Mouse (Mus musculus) heart, embryonic 15.5 days (tissue): ENCODE measurements around the gene Irf1. TPM values are rescaled to one million over a fixed set of nuclear protein-coding genes. Genes with fewer than 3 reads are reported as not detected.
A peak's percentile ranks its signal among the peaks of the same experiment; 100 is the strongest.

Experiments
- ATAC-seq: fragments of 200-750 bp; cut with Nextera tagmentation; replicated peaks from 2 replicates; pipeline ENCODE4 v1.8.0; 2017; ENCODE audit warnings: low read depth, moderate TSS enrichment; ENCODE audit not compliant: insufficient number of reproducible peaks, insufficient read depth, low FRiP score
- H3K27ac ChIP-seq: fragments of 300-500 bp; sonication (generic); 2 replicates; pipeline ENCODE4 v1.5.1; 2015; ENCODE audit warnings: mild to moderate bottlenecking, inconsistent platforms
- H3K27me3 ChIP-seq: fragments of 300-500 bp; sonication (generic); 2 replicates; pipeline ENCODE4 v1.6.1; 2015; ENCODE audit warnings: inconsistent platforms
- H3K36me3 ChIP-seq: fragments of 300-500 bp; sonication (generic); 2 replicates; pipeline ENCODE4 v1.6.1; 2015; ENCODE audit warnings: mild to moderate bottlenecking, inconsistent platforms
- H3K4me1 ChIP-seq: fragments of 300-500 bp; sonication (generic); replicated peaks from 2 replicates; pipeline ENCODE4 v1.6.1; 2015; ENCODE audit warnings: inconsistent platforms
- H3K4me2 ChIP-seq: fragments of 300-500 bp; sonication (generic); 2 replicates; pipeline ENCODE4 v1.6.1; 2015; ENCODE audit warnings: inconsistent platforms, mild to moderate bottlenecking, moderate library complexity
- H3K4me3 ChIP-seq: fragments of 300-500 bp; sonication (generic); 2 replicates; pipeline ENCODE4 v1.5.1; 2015; ENCODE audit warnings: mild to moderate bottlenecking, inconsistent platforms
- H3K9ac ChIP-seq: fragments of 300-500 bp; sonication (generic); 2 replicates; pipeline ENCODE4 v1.6.1; 2015; ENCODE audit warnings: mild to moderate bottlenecking, inconsistent platforms
- H3K9me3 ChIP-seq: fragments of 300-500 bp; sonication (generic); replicated peaks from 2 replicates; pipeline ENCODE4 v1.6.1; 2016; ENCODE audit warnings: inconsistent platforms
- WGBS: fragments of 180-500 bp; shearing (Covaris S2); methylation state at CpG from one replicate; pipeline ENCODE4 v1.1.7; 2015; ENCODE audit warnings: mixed read lengths; 5-methylcytosine and 5-hydroxymethylcytosine counted together
- polyA plus RNA-seq: library from polyadenylated mRNA; unstranded; fragments of >200 nt; fragmentation: Nextera tagmentation; extraction: Ambion mirVana; gene quantifications from 2 replicates; pipeline ENCODE4 v1.2.1, GENCODE M21; 2015

Irf1 gene
- polyA plus RNA-seq, 1 experiment from 2014 or later = 10.2 TPM

GRCm38 (mm10) chr11:53786058-53787031 lies 16.5 kb downstream of the Irf1 start:
- no peak for ATAC-seq

GRCm38 (mm10) chr11:53788196-53788595 lies 18.4 kb downstream of the Irf1 start:
- Histone ChIP-seq H3K27ac (no peak overlapping the region), H3K36me3 (no peaks in the 10 kb centered on the region), H3K4me3 (no peak overlapping the region), H3K4me1 (no peaks in the 10 kb centered on the region), H3K9ac (no peak overlapping the region), H3K4me2 (no peak overlapping the region), H3K27me3 (no peaks in the 10 kb centered on the region), H3K9me3 (no peaks in the 10 kb centered on the region)
- no peak for ATAC-seq
- 71% methylated on average over 8 of the region's 8 CpGs for WGBS

More at GRCm38 (mm10) chr11:53786058-53787031, 16.5 kb downstream of the Irf1 start:
- 78% methylated on average over 13 of the region's 13 CpGs for WGBS
- 0 out of 2 replicates have a peak overlapping the region, but pooled peaks have one; percentile 20 for H3K27ac ChIP-seq
- H3K36me3 ChIP-seq = no peaks in the 10 kb centered on the region
- H3K4me1 ChIP-seq = no peaks in the 10 kb centered on the region
- no peaks in the 10 kb centered on the region for H3K27me3 ChIP-seq
- no peak overlapping the region for H3K4me2 ChIP-seq
- H3K9ac ChIP-seq = no peak overlapping the region
- no peak overlapping the region for H3K4me3 ChIP-seq
- no peaks in the 10 kb centered on the region for H3K9me3 ChIP-seq

- no peak for ATAC-seq
- no peak overlapping the region for H3K9ac ChIP-seq
- no peak overlapping the region for H3K4me2 ChIP-seq
- H3K27ac ChIP-seq = no peak overlapping the region
- H3K9me3 ChIP-seq = no peaks in the 10 kb centered on the region
- H3K27me3 ChIP-seq = no peaks in the 10 kb centered on the region
- H3K4me3 ChIP-seq = no peak overlapping the region
- peaks cover 7% of the 10 kb centered on the region for H3K4me1 ChIP-seq
- H3K36me3 ChIP-seq = no peaks in the 10 kb centered on the region
- WGBS = 60% methylated on average over 3 of the region's 3 CpGs
These were observed 19.5 kb downstream of the Irf1 start for GRCm38 (mm10) chr11:53789277-53789676.

- Histone ChIP-seq H3K36me3 (no peaks in the 10 kb centered on the region), H3K4me2 (no peak overlapping the region), H3K27me3 (no peaks in the 10 kb centered on the region), H3K4me1 (peaks cover 38% of the 10 kb centered on the region), H3K9me3 (no peaks in the 10 kb centered on the region), H3K27ac (no peak overlapping the region), H3K4me3 (no peak overlapping the region), H3K9ac (no peak overlapping the region)
- 68% methylated on average over 3 of the region's 3 CpGs for WGBS
- no peak for ATAC-seq
These were observed 23.2 kb downstream of the Irf1 start for GRCm38 (mm10) chr11:53792986-53793385.

GRCm38 (mm10) chr11:53794015-53794414 lies 24.2 kb downstream of the Irf1 start:
- Histone ChIP-seq H3K9ac (no peak overlapping the region), H3K4me3 (no peak overlapping the region), H3K27me3 (no peaks in the 10 kb centered on the region), H3K27ac (peak overlapping the region; percentile 72; the same call in 1 of the 2 replicates), H3K36me3 (no peaks in the 10 kb centered on the region), H3K4me1 (peaks cover 38% of the 10 kb centered on the region), H3K4me2 (no peak overlapping the region), H3K9me3 (no peaks in the 10 kb centered on the region)
- WGBS = 47% methylated on average over 3 of the region's 3 CpGs
- no peak for ATAC-seq

- peak; percentile 50 for ATAC-seq
- Histone ChIP-seq H3K9ac (no peak overlapping the region), H3K4me2 (peak overlapping the region; percentile 40), H3K36me3 (no peaks in the 10 kb centered on the region), H3K27me3 (no peaks in the 10 kb centered on the region), H3K9me3 (no peaks in the 10 kb centered on the region), H3K4me3 (no peak overlapping the region), H3K27ac (peak overlapping the region; percentile 72), H3K4me1 (peaks cover 38% of the 10 kb centered on the region)
- WGBS = 41% methylated on average over 25 of the region's 25 CpGs
These were observed 25.1 kb downstream of the Irf1 start for GRCm38 (mm10) chr11:53794671-53795557.

GRCm38 (mm10) chr11:53795813-53796212 lies 26.0 kb downstream of the Irf1 start:
- Histone ChIP-seq H3K27me3 (no peaks in the 10 kb centered on the region), H3K4me3 (no peak overlapping the region), H3K9me3 (no peaks in the 10 kb centered on the region), H3K4me1 (peaks cover 38% of the 10 kb centered on the region), H3K9ac (no peak overlapping the region), H3K4me2 (no peak overlapping the region), H3K36me3 (no peaks in the 10 kb centered on the region), H3K27ac (peak overlapping the region; percentile 72)
- peak; percentile 51 for ATAC-seq
- WGBS = 30% methylated on average over 8 of the region's 8 CpGs

GRCm38 (mm10) chr11:53796409-53797151 lies 26.8 kb downstream of the Irf1 start:
- 43% methylated on average over 12 of the region's 12 CpGs for WGBS
- no peaks in the 10 kb centered on the region for H3K36me3 ChIP-seq
- H3K27me3 ChIP-seq = no peaks in the 10 kb centered on the region
- peak overlapping the region; percentile 72 for H3K27ac ChIP-seq
- no peak overlapping the region for H3K9ac ChIP-seq
- peak overlapping the region; percentile 28 for H3K4me2 ChIP-seq
- peaks cover 38% of the 10 kb centered on the region for H3K4me1 ChIP-seq
- H3K4me3 ChIP-seq = no peak overlapping the region
- H3K9me3 ChIP-seq = no peaks in the 10 kb centered on the region
- ATAC-seq = 0 out of 2 replicates have a peak, but pooled peaks have one; percentile 11

- no peaks in the 10 kb centered on the region for H3K9me3 ChIP-seq
- H3K4me3 ChIP-seq = no peak overlapping the region
- 68% methylated on average over 6 of the region's 6 CpGs for whole genome bisulfite sequencing
- H3K4me2 ChIP-seq = no peak overlapping the region
- peak overlapping the region; percentile 72; the same call in 1 of the 2 replicates for H3K27ac ChIP-seq
- peaks cover 38% of the 10 kb centered on the region for H3K4me1 ChIP-seq
- H3K36me3 ChIP-seq = no peaks in the 10 kb centered on the region
- ATAC-seq = no peak
- no peaks in the 10 kb centered on the region for H3K27me3 ChIP-seq
- no peak overlapping the region for H3K9ac ChIP-seq
These were observed 27.6 kb downstream of the Irf1 start for GRCm38 (mm10) chr11:53797386-53797920.

- H3K9me3 ChIP-seq = no peaks in the 10 kb centered on the region
- no peak overlapping the region for H3K4me3 ChIP-seq
- no peak for ATAC-seq
- H3K4me2 ChIP-seq = no peak overlapping the region
- no peak overlapping the region for H3K9ac ChIP-seq
- no peaks in the 10 kb centered on the region for H3K36me3 ChIP-seq
- no peaks in the 10 kb centered on the region for H3K27me3 ChIP-seq
- no peak overlapping the region for H3K27ac ChIP-seq
- 91% methylated on average over 10 of the region's 10 CpGs for WGBS
- H3K4me1 ChIP-seq = peaks cover 41% of the 10 kb centered on the region
These were observed 28.4 kb downstream of the Irf1 start for GRCm38 (mm10) chr11:53798041-53798711.
